Mouse (Mus musculus) layer of hippocampus, adult 2 months (tissue): ENCODE data around the gene Brpf3. TPM values are rescaled to one million over a fixed set of nuclear protein-coding genes. Genes with fewer than 3 reads are reported as not detected.
A peak's percentile ranks its signal among the peaks of the same experiment; 100 is the strongest.
"Not testable (repeated sequence)": the region's sequence is repeated elsewhere in the genome, so short reads cannot be mapped to it uniquely, and the experiment has no call there.

ENCODE experiments used
- DNase-seq, 2 experiments: peaks; one replicate each; pipeline ENCODE4 v3.0.0; 2022; ENCODE audit warnings: low spot score in 2 of 2
- H3K27ac ChIP-seq: fragments of 200-600 bp; 2 replicates; pipeline ENCODE4 v1.8.1; 2022
- H3K4me3 ChIP-seq: fragments of 200-600 bp; 2 replicates; pipeline ENCODE4 v1.8.1; 2022; ENCODE audit warnings: mild to moderate bottlenecking
- CTCF ChIP-seq: fragments of 200-600 bp; conservative IDR thresholded peaks from 2 replicates; pipeline ENCODE4 v1.8.1; 2022; ENCODE audit warnings: antibody characterized with exemption, mild to moderate bottlenecking, moderate library complexity
- long read RNA-seq, 2 experiments: library from polyadenylated mRNA; stranded (forward); transcript quantifications; one replicate each; pipeline ENCODE4 v2.0.0; 2021; ENCODE audit warnings: borderline mapping rate in 2 of 2
- total RNA-seq, 2 experiments: library from RNA; stranded (reverse); gene quantifications; 2 replicates each; pipeline ENCODE4 v1.2.3; 2021

Brpf3 gene
- 10 to 100 TPM; 43.4 to 44.8 TPM for total RNA-seq
- long read RNA-seq, experiment 1, full-length matches to known transcripts: 1 of 11 reads
- long read RNA-seq, experiment 1, partial matches to known transcripts: 5 of 11 reads
- long read RNA-seq, experiment 1, other reads (novel, unspliced or antisense): 5 of 11 reads
- long read RNA-seq, experiment 2, full-length matches to known transcripts: 5 of 16 reads
- long read RNA-seq, experiment 2, partial matches to known transcripts: 5 of 16 reads
- long read RNA-seq, experiment 2, other reads (novel, unspliced or antisense): 6 of 16 reads

DNA sequence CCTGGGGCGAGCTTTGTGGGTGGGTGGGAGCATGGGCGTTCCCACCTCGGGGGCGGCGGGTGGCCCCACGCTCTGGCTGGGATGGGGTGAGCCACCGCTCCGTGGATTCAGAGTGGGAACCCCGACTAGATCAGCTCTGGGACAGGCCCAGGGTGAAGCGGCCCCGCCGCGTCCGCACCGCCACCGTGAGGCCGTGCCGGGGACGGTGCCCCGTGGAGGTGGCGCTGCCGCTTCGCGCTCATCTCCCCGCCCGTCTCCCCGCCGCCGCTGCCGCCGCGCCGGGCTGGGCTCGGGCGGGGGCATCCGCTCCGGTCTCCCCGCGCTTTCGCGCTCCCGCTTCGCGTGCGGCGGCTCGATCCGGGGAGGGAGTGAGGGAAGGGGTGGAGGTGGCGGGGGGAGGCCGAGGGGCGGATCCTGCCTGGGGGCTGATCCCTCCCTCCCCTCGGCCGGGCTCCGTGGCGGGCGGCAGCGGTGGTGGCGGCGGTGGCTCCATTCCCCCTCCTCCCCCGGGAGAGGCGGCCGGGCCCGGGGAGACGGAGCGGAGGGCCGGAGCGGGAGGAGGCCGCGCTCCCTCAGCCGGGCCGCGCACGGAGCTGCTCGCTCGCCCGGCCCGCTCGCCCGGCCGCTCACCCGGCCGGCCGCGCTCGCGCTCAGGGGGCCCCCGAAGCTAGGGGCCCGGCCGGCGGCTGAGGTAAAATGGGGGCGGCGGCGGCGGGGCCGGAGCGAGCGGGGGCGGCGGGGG is at the start of gene Brpf3:
Gene Brpf3, plus strand, starts transcription at position 420 of the 742 bp plus-strand sequence.
- TF ChIP-seq CTCF: peak; percentile 73
- peak; percentile 66 to 73 for DNase-seq

DNA sequence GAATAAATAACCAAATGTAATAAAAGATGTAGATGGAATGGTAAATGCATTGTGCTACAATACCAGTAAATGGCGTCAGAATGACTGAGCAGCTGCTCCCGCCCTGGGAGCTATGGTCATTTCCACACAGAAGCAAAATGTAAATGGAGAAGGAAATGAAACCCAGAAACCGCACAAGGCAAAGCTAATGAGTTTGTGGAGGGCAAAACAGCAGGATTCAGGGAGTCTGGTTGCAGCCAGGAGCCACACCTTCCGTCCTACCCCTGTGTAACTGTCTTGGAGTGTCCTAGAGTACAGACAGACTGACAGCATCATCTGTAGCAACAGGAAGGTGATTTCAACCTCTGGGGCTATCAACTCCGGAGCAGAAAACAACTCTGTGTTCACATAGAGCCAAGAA is 44.4 kb upstream of the Brpf3 start:
- no peak overlapping the region for H3K4me3 ChIP-seq
- no peak overlapping the region for H3K27ac ChIP-seq
- no peak for DNase-seq
- no peak for TF ChIP-seq CTCF

More for the DNA sequence above, at the start of gene Brpf3:
- Histone ChIP-seq H3K27ac (peak within 1 kb of the TSS; percentile 98), H3K4me3 (peak within 1 kb of the TSS; percentile 80)

DNA sequence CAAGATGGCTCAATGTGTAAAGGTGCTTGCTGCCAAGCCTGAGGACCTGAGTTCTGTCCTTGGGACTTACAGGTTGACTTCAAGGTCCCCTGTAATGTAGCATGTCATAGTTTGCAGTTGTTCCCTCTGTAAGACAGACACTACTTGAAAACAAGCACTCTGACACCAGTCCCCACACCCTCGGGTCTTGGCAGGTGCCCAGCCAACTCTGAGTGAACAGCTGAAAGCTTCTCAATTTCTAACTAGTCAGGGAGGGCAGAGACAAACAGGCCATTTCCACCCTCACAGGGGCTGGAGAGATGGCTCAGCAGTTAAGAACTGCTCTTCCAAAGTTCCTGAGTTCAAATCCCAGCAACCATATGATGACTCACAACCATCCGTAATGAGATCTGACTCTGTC is 43.4 kb upstream of the Brpf3 start:
- no peak overlapping the region for H3K4me3 ChIP-seq
- no peak overlapping the region for H3K27ac ChIP-seq
- no peak for TF ChIP-seq CTCF
- no peak for DNase-seq

DNA sequence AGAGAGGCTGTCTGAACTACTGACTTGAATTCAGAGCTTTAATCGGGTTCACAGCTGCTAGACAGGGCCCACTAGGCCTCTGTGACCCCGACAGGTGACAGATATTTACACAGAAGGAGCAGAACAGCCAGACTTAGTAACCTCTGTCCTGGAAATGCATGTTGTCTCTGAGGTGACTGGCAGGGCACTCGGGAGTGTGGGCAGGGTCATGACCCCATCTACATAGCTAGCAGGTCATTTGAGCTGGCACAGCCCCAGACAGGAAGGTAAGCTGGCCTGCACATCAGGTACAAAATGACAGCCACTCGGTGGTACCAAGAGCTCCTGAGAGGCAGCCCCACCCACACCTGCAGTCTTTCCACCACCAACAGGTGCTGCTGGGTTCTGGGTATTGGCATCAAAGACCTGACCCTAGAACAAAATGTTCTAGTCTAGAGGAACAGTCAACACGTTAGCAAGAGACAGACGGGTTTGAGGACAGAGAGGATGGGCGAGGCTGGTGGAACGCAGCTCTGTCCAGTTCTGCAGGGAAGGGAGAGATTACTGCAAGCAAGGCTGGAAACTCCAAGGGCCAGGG is 40.1 kb upstream of the Brpf3 start:
- Histone ChIP-seq H3K4me3 (no peak overlapping the region), H3K27ac (no peak overlapping the region)
- no peak for DNase-seq
- TF ChIP-seq CTCF: no peak

DNA sequence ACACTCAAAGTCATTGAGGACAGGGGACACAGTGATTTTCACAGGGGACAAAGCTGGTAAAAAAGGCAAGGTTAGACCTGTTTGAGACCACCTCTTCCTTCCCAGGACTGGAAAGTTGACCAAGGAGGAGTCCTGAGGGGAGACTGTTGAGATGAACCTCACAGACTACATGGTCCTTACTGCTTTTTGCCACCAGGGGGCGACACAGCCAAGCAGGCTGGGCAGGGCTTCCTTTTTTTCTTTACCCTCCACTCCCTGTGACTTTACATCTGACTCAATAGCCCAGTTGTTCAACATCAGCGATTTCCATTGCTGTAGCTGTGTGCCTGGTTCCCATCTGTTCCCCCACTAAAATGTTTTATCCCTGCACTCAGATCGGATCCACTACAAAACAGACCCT is 39.0 kb upstream of the Brpf3 start:
- peak; percentile 39 to 77 for DNase-seq
- no peak overlapping the region for H3K4me3 ChIP-seq
- peak; percentile 94 for TF ChIP-seq CTCF
- H3K27ac ChIP-seq: no peak overlapping the region

GRCm38 (mm10) chr17:28766203-28766602 is 34.7 kb upstream of the Brpf3 start:
- no peak overlapping the region for H3K27ac ChIP-seq
- TF ChIP-seq CTCF: no peak
- H3K4me3 ChIP-seq: no peak overlapping the region
- DNase-seq: no peak

- DNase-seq: no peak
- no peak overlapping the region for H3K27ac ChIP-seq
- no peak for TF ChIP-seq CTCF
- H3K4me3 ChIP-seq: no peak overlapping the region
Measured at GRCm38 (mm10) chr17:28766781-28767515, 33.9 kb upstream of the Brpf3 start.

DNA sequence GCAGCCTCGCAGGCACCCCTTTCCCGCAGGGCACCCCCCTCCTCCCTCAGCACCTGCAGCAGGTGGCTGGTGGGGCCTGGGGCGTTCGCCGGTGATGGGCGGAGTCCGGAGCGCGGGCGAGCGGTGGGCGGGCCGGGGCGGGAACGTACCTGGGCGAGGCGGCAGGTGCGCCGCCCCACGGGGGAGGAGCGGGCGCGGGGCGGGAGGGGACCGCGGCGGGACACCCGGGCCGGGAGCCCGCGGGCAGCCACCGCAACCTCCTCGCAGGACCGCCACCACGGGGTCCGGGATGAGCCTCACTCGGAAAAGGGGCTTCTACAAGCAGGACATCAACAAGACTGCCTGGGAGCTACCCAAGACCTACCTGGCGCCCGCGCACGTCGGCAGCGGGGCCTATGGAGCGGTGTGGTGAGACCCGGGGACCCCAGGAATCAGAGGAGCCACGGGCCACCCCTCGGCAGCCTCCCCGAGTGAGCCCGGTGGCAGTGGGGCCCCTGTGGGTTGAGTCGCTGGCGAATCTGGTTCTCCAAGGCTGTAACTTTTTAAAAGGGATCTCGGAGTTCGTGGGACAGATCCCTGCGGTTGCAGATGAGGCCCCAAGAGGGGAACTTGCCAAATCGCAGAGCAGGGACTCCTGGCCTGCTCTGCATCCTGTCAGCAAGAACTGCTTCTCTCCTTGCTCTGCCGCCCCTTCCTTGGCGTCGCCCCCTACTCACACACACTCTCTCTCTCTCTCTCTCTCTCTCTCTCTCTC is 31.6 kb upstream of the Brpf3 start, which contains the start of gene Mapk13:
Gene Mapk13, plus strand, starts transcription at position 177 of the 754 bp plus-strand sequence.
- no peak for TF ChIP-seq CTCF
- no peak for DNase-seq

GRCm38 (mm10) chr17:28769875-28770421 is 30.9 kb upstream of the Brpf3 start:
- H3K27ac ChIP-seq: no peak overlapping the region
- TF ChIP-seq CTCF: no peak
- peak overlapping the region; percentile 33; the same call in 1 of the 2 replicates for H3K4me3 ChIP-seq
- DNase-seq: no peak

More for the DNA sequence above, 31.6 kb upstream of the Brpf3 start, which contains the start of gene Mapk13:
- H3K4me3 ChIP-seq: peak within 1 kb of the TSS; percentile 33; the same call in 1 of the 2 replicates
- H3K27ac ChIP-seq: no peak within 1 kb of the TSS

GRCm38 (mm10) chr17:28771289-28771688 is 29.6 kb upstream of the Brpf3 start:
- no peak overlapping the region for H3K4me3 ChIP-seq
- DNase-seq: no peak
- no peak for TF ChIP-seq CTCF

GRCm38 (mm10) chr17:28774303-28774702 is 26.6 kb upstream of the Brpf3 start:
- TF ChIP-seq CTCF: peak; percentile 30
- not testable (repeated sequence) for H3K4me3 ChIP-seq, H3K27ac ChIP-seq, DNase-seq

More at GRCm38 (mm10) chr17:28771289-28771688, 29.6 kb upstream of the Brpf3 start:
- no peak overlapping the region for H3K27ac ChIP-seq

DNA sequence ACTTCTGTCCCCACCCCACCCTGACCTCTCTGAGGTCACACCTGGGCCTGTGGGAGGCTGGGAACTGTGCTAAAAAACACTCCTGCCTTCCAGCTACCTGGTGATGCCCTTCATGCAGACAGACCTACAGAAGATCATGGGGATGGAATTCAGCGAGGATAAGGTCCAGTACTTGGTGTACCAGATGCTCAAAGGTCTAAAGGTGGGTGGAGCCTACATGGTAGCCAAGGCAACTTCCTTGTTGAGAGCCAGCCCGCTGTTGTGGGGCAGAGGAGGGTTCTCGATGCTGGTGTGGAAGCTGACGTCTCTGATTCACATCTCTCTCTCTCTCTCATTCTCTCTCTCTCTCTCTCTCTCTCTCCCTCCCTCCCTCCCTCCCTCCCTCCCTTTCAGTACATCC is 25.7 kb upstream of the Brpf3 start:
- DNase-seq: no peak
- TF ChIP-seq CTCF: no peak
- H3K4me3 ChIP-seq: no peak overlapping the region
- H3K27ac ChIP-seq: no peak overlapping the region
